Mouse (Mus musculus): Measurements from ENCODE around the gene Ddx58.

Gene Ddx58

DNA sequence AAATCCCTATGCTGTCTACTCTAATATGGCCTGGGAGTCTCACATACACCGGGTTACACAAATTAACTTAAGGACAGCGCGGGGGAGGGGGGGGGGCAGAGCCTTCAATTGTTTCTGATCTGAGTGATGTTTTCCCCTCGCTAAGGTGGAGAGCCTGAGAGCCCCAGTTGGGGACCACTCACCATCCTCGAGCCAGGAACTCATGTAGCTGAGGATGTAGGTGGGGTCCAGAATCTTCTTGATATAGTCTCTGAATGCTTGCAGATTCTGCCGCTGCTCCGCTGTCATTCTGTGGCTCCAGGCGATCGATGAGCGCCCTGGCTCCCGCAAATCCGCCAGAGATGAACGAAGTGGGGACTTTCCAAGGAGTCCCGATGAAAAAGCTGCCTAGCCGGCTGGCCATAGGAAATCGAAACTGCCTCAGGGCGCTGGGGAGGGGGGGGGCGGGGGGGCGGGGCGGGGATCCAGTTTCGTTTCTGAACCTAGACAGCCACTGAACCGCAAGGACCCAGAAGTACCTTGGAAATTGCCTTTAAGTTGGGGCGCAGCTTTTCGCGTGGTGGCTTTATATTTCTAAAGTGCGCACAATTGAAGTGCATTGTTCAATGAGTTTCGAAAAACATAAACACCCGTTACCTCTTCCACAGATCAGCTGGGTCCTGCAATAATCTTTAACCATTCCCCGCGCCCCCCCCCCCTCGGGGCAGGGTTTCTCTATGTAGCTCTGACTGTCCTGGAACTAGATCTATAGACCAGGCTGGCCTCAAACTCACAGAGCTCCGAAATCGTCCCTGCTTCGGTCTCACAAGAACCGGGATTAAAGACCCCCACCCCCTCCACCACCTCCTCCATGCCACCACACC is at the start of gene Ddx58:
TSS of gene Ddx58 (minus strand) at position 420 of the 863 bp plus-strand sequence.
- in situ Hi-C loops (cut with MboI, MseI): no loop called here

DNA sequence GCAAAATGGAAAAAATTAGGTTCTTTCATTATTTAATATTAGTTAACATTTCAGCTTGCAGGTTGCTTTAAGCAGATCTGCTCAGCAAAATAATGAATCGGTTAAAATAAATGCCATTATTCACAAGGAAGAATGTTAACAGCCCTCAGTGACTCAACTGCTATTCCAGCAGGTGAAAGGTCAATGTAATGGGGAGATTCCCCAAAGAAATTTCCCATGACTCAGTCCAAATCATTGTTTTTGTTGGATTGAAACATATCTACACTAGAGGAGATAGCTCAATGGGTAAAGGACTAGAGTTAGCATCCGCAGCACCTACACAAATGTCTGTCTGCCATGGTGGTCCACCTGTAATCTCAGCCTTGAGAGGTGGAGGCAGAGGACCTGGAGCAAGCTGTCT is 49.4 kb upstream of the Ddx58 start:
- in situ Hi-C loops (cut with MboI, MseI): no loop called here

DNA sequence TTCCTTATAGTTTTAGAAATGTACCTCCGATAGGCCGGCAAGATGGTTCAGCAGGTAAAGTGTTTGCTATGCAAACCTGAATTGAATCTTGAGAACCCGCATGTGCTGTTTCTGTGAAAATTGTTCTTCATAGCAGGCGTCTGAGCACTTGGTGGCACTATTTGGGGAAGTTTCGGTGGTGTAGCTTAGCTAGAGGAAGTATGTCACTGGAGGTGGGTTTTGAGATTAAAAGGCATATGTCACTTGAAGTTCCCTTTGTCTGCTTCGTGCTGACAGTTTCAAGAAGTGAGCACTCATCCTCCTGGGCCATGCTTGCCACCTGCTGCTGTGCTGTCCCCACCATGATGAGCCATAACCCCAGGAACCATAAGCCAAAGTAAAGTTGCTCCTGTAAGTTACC is 47.8 kb upstream of the Ddx58 start:
- in situ Hi-C loops (cut with MboI, MseI): no loop called here

DNA sequence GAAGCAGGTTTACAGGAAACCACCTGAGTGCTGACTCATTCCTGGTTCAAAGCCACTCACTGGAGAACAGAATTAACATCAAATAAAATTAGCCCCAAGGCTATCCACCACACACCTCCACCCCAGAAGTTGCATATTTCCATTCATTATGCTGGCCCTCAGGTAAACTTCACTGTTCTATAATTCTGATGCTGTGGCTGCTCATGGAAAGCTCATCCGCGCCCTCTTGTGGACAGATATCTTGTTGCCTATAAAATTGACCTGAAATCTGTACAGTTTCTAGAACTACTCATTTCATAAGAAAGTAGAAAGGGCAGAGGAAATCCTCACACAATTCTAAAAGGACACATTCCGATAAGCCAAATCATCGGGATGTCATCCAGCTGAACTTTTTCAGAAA is 46.0 kb upstream of the Ddx58 start:
- in situ Hi-C loops (cut with MboI, MseI): no loop called here

DNA sequence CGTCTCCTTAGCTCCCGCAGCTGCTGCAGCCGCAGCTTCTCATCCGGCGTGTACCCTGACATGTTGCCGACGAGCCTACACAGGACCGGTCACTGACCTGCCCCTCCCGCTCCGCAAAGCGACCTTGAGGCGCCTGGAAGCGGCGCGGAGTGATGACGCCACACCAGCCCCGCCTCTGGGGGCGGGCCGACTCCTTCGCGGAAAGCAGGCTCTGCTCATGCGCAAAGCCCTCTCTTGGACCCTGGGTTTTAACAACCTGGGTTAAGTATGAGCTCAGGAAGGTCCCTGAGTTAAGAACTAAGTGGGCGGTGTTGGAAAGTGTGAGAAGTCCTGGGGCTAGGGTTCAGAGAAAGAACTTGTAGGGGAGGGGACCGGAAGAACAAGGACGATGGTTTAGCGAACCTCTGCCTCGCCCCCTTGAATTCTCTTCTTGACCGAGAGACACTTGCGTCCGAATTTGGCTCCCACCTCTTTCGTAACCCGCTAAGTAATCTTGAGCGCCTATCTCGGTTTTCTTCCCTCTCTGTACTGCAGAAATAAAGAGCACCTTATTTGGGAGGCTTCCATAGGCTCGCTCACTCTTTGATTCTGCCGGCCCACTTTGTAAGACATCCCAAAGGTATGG is 39.8 kb upstream of the Ddx58 start, which contains the start of gene Ndufb6:
TSS of gene Ndufb6 (minus strand) at position 146 of the 625 bp plus-strand sequence.
- in situ Hi-C loops (cut with MboI, MseI): no loop called here

DNA sequence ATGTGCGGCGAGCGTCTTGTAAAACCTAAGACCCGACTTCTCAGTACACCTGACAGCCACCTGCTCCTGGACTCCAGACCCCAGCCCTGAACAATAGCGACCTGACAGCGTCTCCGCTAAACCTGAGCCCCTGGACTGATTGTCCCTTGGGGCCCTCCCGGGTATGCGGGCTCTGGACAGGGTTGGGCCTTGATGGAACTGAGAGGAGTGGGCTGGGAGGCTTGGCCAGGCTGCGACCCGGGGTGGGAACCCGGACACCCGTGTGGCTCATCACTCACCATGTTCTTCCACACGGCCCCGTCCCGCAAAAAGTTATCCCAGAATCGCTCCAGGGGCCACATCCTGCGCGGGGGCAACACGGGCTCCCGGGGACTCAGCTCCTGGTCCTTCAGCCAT is 39.2 kb upstream of the Ddx58 start:
- in situ Hi-C loops (cut with MboI, MseI): no loop called here

DNA sequence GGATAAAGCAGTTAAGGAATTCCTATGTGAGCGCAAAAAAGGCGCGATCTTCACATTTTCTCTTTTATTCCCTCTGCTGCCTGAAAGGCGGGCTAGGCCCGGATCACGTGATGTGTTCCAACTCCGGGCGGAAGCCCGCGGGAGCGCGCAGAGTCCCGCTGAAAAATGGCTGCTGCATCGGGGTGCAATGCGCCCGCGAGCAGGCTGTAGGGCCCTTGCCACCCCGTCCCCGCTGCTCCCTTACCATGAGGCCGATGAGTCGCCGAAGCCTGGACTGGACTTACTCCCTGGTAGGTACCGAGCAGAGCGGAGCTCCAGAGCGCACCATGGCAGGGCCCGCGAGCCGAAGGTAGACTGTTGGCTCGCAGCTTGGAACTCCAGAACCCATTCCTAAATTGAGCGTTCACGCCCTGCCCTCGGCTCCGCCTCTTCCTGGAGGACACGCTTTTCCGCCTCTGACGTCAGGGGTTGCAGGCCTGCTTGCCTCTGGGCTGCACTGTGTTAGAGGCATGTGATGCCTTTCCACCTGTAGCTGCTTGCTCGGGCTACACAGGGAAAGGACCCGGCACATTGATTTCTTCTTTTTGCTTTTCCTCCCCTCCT is 29.9 kb upstream of the Ddx58 start, which contains the start of the genes Smim27 and Topors:
TSS of gene Smim27 (plus strand) at position 150 of the 603 bp plus-strand sequence.
TSS of gene Topors (minus strand) at position 421 of the 603 bp plus-strand sequence.
- in situ Hi-C loops (cut with MboI, MseI): loop anchor here (10.0 to 25.0 kb wide), 3 partner anchors 435 to 1468 kb away; partner anchors contain the start of genes Aptx and Arid3c

DNA sequence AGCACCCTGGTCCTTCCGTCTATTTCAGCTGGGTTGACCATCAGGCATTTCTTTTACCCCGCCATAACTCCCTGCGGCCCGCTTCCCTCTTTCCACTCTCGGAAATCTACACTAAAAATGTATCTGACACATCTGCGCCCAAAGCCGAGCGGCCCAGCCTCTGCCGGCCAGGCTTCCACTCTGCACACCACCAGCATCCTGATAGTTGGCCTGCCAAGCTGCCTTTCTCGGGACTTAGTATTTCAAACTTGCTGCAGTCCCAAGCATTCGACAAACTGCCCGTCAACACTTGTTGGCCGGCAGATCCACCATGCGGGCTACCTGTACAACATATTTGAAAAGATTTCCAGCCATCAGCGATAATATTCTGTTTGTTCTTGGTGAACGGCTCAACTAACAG is 29.2 kb upstream of the Ddx58 start:
- in situ Hi-C loops (cut with MboI, MseI): loop anchor here (10.0 to 25.0 kb wide), 3 partner anchors 436 to 1468 kb away; partner anchors contain the start of genes Aptx and Arid3c

DNA sequence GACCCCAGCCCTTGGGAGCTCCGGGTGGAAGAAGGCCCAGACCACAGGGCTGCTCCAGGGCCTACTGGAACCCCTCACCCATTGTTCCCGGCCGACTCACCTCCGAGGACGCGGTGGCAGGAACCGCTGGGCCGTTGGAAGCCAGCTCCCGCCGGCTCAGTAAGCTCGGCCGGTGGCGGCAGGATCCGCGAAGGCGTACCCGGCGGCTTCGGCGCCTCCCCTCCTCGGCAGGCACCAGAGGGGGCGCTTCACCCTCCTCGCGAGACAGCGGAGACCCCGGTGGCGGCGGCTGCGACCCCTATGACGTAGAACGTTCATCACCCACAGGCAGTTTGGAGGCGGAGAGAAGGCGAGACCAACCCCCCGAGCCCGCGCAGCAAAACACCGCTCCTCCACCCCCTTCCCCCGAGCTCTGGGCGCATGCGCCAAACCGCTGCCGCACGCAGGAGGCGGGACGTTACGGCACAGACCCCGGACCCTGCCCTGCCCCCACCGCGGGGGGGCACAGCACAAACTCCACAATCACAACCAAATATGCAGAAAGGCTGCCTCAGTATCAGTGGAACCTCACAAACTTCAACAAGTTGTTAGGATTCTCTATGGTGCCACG is 28.7 kb upstream of the Ddx58 start:
- in situ Hi-C loops (cut with MboI, MseI): loop anchor here (10.0 to 25.0 kb wide), 3 partner anchors 436 to 1469 kb away; partner anchors contain the start of genes Aptx and Arid3c

DNA sequence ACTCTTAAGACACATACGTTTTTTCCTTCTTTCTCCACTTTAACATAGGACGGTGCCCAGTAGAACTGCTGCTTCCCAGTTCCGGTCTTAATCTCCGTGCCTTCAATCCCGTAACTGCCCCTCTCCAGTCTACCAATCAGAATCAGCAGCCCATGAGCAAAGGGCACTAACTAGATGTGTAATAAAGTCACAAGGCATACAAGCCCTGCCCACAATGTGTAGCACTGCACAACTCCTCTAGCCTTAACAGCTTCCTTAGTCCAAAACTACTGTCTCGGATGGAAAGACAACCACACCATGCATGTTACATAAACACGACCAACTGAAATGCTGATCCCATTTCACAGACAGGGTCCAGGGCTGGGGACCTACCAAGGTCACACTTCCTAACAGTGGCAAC is 28.1 kb upstream of the Ddx58 start:
- in situ Hi-C loops (cut with MboI, MseI): loop anchor here (10.0 to 25.0 kb wide), 3 partner anchors 437 to 1470 kb away; partner anchors contain the start of genes Aptx and Arid3c

DNA sequence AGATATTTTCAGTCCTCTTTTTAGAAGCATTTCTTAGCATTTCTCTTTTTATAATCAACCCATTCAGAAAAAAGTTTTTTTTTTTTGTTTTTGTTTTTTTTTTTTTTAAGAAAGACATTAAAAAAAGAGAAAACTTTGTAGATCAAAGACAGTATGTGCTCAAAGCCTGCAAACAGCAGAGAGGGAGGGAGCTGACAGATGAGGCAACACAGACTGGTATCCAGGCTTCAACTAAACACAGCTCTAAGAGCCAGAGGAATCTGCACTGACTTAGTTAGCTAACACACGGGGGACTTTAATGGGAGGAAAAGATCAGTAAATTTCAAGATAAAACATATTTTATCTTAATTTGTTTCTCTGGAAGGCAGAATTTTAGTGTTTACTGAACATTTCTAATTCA is 24.7 kb upstream of the Ddx58 start:
- in situ Hi-C loops (cut with MboI, MseI): loop anchor here (10.0 to 25.0 kb wide), 3 partner anchors 440 to 1473 kb away; partner anchors contain the start of genes Aptx and Arid3c

DNA sequence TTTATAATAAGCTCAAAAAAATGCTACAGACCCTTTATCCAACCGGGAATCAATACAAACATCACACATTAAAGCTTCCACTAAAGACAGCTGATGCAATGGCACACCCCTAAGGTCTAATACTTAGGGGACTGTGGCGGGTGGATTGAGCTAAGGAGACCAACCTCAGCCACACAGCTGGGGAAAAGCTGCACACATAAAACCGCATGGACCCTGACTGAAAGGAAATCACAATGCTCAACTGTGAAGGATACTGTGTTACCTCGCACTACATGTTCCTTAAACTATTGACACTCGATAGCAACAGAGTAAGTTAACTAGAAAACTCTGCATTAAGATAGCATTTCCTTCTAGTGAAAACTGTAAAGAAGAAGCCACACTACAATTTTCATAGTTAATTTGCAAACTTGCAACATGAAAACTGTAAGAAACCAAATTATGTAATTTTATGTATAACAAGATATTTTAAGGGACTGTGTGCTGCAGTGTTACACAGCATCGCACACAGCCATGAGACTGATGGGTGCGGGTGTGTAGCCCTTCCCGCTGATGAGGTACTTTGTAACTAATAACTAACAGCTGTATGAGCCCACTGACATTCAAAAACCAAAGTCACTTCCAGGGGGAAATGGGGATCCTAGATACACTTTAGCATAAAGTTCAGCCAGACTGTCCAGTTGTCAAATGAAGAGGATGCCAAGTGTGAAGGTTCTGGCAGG is 14.9 kb upstream of the Ddx58 start:
- in situ Hi-C loops (cut with MboI, MseI): loop anchor here (25.0 kb wide), 2 partner anchors 958 to 1483 kb away; partner anchors contain the start of gene Arid3c

DNA sequence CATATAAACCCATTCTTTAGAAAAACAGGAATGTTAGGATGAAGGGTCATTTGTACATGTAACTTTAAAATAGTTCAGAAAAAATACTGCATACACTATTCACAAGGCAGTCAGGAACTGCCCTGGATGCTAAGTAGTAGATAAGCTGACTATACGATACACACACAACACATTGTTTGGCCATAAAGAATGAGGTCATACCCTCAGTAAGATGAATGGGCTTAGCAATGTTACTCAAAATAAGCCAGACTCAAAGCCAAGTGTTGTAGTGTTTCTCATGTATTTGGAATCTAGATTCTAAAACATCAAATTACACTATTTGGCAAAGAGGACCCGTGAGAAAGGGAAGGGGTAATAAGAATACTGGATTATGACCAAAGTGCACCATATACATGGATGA is 14.1 kb upstream of the Ddx58 start:
- in situ Hi-C loops (cut with MboI, MseI): loop anchor here (25.0 kb wide), 2 partner anchors 959 to 1484 kb away; partner anchors contain the start of gene Arid3c

DNA sequence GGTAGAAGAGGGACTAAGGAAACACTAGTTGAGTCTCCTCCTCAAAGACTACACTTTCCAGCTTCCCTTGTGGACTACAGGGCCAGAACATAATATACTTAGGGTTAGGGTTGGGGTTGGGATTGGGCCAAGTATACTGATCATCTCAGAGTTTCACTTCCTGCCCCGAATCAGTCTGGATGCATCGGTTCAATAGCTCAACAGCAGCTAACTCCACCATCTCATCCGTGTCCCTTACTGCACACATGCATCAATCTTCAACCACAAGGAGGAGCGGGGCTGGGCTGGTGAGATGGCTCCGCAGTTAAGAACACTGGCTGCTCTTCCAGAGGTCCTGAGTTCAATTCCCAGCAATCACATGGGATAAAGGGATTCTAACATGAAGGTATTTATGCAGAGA is 11.4 kb upstream of the Ddx58 start:
- in situ Hi-C loops (cut with MboI, MseI): loop anchor here (25.0 kb wide), 2 partner anchors 961 to 1486 kb away; partner anchors contain the start of gene Arid3c

DNA sequence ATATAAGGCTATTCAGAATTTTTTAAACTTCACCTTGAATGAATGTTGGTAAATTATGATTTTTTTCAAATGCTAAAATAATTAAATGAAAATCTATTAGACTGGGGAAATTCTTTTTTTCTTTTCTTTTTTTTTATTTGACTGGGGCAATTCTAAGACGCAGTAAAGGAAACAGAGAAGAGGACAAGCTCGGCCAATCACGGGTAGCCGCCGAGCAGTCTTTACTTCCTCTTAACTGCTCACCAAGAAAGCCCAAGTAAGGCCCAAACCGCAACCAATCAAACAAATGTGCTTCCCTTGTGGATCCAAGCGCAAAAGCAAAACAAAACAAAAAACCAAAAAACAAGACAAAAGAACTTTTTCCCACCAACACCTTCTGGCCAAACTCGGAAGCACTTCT is 4.4 kb upstream of the Ddx58 start:
- in situ Hi-C loops (cut with MboI, MseI): no loop called here

DNA sequence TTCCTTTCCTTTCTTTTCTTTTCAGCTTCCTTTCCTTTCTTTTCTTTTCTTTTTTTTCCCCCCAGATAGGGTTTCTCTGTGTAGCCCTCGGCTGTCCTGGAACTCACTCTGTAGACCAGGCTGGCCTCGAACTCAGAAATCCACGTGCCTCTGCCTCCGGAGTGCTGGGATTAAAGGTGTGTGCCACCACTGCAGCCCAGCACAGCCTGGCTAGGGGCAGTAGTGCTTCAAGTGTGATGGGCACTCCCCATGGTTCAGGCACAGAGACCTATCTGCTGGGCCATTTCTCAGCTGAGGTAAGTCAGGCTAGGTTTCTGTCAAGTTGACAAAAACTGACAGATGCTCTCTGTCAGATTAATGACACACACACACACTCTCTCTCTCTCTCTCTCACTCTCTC is 3.4 kb upstream of the Ddx58 start:
- in situ Hi-C loops (cut with MboI, MseI): no loop called here

DNA sequence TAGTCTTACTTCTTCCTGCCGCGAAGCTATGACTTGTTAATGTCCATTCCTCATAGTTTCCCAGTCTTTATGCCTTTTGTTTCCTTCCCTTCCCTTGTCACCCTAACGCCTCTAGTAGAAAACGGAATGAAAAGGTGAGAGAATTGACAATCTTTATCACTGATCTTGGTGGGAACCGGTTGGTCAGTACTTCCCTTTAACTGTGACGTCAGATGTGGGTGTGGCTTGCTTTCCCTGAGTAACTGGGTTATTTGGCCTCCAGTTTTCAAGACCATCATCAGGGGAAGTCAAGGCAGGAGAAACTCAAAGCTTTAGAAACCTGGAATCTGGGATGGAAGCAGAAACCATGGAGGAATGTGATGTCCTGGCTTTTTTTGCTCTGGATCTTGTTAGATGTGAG is 2.3 kb upstream of the Ddx58 start:
- in situ Hi-C loops (cut with MboI, MseI): no loop called here

DNA sequence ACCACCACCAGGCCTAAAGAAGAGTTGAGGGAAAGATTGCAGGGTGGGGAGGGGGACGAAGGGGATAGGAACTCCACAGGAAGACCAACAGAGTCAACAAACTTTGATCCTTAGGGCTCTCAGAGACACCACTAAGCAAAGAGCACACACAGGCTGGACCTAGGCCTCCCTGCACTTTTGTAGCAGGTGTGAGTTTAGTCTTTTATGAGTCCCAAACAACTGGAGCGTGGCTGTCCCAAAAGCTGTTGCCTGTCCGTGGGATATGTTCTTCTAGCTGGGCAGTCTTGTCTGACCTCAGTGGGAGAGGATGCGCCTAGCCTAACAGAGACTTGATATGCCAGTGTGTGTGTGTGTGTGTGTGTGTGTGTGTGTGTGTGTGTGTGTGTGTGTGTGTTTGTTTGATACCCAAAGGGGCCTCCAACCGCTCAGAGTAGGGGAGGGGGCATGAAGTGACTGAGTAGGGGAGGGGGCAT is 680 bp upstream of the Ddx58 start:
- in situ Hi-C loops (cut with MboI, MseI): no loop called here

DNA sequence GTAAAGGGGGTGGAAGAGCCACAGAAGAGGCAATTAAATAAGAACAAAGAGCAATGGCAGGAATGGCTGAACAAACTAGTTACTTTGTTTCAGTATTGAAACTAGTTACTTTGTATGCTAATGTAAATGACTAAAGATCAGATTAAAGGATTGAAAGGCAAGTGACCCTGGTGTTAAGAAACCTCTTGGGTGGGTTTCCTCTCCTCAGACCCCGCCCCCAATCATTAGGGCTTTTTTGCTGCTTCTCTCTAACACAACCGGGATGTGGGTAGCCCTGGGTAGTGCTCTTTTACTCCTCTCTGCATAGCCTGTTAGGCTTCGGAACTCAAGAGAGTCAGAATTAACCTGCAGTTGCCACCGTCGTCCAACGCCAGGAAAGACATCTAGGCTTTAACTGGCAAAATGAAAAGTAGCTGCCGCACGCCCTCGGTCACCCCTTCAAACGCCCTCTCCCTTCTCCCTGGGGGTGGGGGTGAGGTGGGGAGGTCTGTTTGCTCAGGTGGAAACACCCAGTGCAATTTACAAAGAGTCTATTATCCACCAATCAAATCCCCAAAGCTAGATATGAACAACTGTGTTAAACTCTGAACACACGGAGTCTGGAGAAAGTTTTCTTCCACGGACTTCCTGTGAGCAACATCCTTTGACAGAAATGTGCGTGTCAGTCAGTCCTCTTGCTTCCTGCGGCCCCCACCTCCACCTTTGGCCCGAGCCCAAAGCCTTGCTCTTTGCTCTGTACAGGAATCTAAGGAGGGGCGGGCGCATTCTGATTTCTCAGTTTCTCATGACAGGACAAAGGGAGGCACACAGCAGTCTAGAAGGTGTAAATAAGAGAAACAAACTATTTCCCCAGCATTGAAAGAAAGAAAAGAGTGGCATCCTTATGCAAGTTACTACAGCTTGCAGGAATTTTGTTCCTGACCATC is 882 bp downstream of the Ddx58 start:
- in situ Hi-C loops (cut with MboI, MseI): no loop called here
